9 mouse cellular contexts compared by ENCODE assay signal in the genomic region with DNA sequence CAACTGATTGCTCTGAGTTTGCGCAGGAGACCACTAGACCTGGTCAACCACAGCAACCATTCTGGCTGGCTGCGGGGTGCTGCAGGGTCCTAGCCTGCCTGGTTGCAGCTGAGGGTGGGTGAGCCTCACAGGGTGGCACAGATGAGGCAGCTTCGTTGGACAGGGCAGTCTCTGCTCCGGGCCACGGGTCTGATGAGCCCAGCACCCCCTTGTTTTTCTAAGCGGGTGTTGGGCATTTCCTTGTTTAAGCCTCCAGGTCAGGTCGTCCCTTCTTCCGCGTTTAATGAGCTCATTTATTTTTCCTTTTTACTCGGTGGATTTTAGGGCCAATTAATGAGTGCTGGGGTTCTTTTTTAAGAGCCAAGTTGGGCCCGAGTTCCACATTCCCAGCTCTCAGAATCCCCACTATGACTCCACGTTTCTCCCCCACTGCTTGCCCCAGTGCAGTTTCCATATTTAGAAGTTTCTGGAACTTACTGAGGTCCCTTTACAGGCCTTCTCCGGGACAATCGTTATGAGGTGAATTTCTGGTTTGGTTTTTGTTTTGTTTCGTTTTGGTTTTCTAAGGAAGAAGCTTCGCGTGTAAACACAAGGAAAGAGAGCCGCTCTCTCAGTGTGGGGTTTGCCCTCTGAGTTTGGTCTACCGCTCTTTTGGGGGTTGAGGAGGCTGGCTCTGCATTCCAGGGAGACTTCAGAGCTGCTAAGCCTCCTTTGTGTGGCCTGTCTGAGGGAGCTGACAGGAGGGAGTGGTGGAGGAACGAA. TPM values are rescaled to one million over a fixed set of nuclear protein-coding genes. Genes with fewer than 3 reads are reported as not detected.
DNase-seq lines count a peak whose midpoint lies in the region; ATAC-seq lines count a peak whose summit lies in the region.
"Had no signal": no experiment of that assay in that cellular context is flagged by ENCODE, and none has a peak within 500 bp of the region (broad histone marks: within the 10 kb centered on the region; RNA-seq: fewer than 3 reads in every experiment).

No protein-coding gene starts in this region.

- no peak overlapping the region for H3K9ac ChIP-seq in hindbrain, embryonic 16.5 days (ENCODE audit: low read depth, low read length)
- no peak overlapping the region for H3K9ac ChIP-seq in hindbrain, embryonic 14.5 days
- no peak overlapping the region for H3K9ac ChIP-seq in forebrain, embryonic 12.5 days

- H3K4me2 ChIP-seq in hindbrain, embryonic 16.5 days (ENCODE audit: low read length) = 0 out of 2 replicates have a peak overlapping the region, but pooled peaks have one; percentile 5
- no peak overlapping the region for H3K4me2 ChIP-seq in hindbrain, embryonic 14.5 days (replicated peaks)
- H3K4me2 ChIP-seq in forebrain, embryonic 12.5 days = no peak overlapping the region; the same call in 1 of the 2 replicates

- no peak for DNase-seq in hindbrain, embryonic 14.5 days (ENCODE audit: low spot score)
- peak; percentile 10 for DNase-seq in ovary, postnatal 36 days (ENCODE audit: low spot score)
- no peak for DNase-seq in ovary, postnatal 14 days (ENCODE audit: low spot score)
- DNase-seq in lung, postnatal 10 days = peak; percentile 10
- DNase-seq in T-cell, adult 2 months (ENCODE audit: low spot score) = no peak
- no peak for DNase-seq in cerebellum, postnatal 4 days (ENCODE audit: low spot score in 2 of 2)
- DNase-seq: thymus, postnatal 25 days had no signal

- no peaks in the 10 kb centered on the region for H3K36me3 ChIP-seq in hindbrain, embryonic 16.5 days (ENCODE audit: control insufficient read depth, insufficient read depth, low read length)
- no peaks in the 10 kb centered on the region for H3K36me3 ChIP-seq in hindbrain, embryonic 14.5 days (replicated peaks; ENCODE audit: control insufficient read depth, insufficient read depth)
- H3K36me3 ChIP-seq in forebrain, embryonic 12.5 days (replicated peaks) = no peaks in the 10 kb centered on the region

- no peaks in the 10 kb centered on the region; the same call in 1 of the 2 replicates for H3K27me3 ChIP-seq in hindbrain, embryonic 16.5 days (replicated peaks; ENCODE audit: control insufficient read depth, insufficient read depth, low read length)
- no peaks in the 10 kb centered on the region for H3K27me3 ChIP-seq in hindbrain, embryonic 14.5 days (ENCODE audit: control insufficient read depth, insufficient read depth, low read length)
- H3K27me3 ChIP-seq in forebrain, embryonic 12.5 days = peaks cover 4% of the 10 kb centered on the region; the same call in 1 of the 2 replicates

- peaks cover 2% of the 10 kb centered on the region; the same call in 1 of the 2 replicates for H3K4me1 ChIP-seq in hindbrain, embryonic 16.5 days (ENCODE audit: control insufficient read depth, insufficient read depth, low read depth, low read length)
- H3K4me1 ChIP-seq in hindbrain, embryonic 14.5 days (replicated peaks; ENCODE audit: control insufficient read depth, insufficient read depth, low read length) = no peaks in the 10 kb centered on the region; the same call in 1 of the 2 replicates
- peaks cover 16% of the 10 kb centered on the region for H3K4me1 ChIP-seq in forebrain, embryonic 12.5 days

- no peaks in the 10 kb centered on the region for H3K9me3 ChIP-seq in hindbrain, embryonic 16.5 days (ENCODE audit: control insufficient read depth, low read length)
- H3K9me3 ChIP-seq in hindbrain, embryonic 14.5 days (ENCODE audit: control insufficient read depth, low read length) = no peaks in the 10 kb centered on the region
- H3K9me3 ChIP-seq in forebrain, embryonic 12.5 days = no peaks in the 10 kb centered on the region

- ATAC-seq in hindbrain, embryonic 16.5 days = no peak
- ATAC-seq in hindbrain, embryonic 14.5 days (ENCODE audit: low FRiP score) = no peak
- peak; percentile 44; the same call in 1 of the 2 replicates for ATAC-seq in forebrain, embryonic 12.5 days (ENCODE audit: low FRiP score)

- 48% methylated on average over 20 of the region's 20 CpGs for WGBS in hindbrain, embryonic 16.5 days
- WGBS in hindbrain, embryonic 14.5 days = 51% methylated on average over 20 of the region's 20 CpGs
- 28% methylated on average over 20 of the region's 20 CpGs for WGBS in forebrain, embryonic 12.5 days

- H3K4me3 ChIP-seq in hindbrain, embryonic 16.5 days (ENCODE audit: low read length) = no peak overlapping the region
- H3K4me3 ChIP-seq in hindbrain, embryonic 14.5 days (replicated peaks; ENCODE audit: low read length) = no peak overlapping the region
- H3K4me3 ChIP-seq in forebrain, embryonic 12.5 days (replicated peaks) = no peak overlapping the region

- no peak overlapping the region for H3K27ac ChIP-seq in hindbrain, embryonic 16.5 days (ENCODE audit: low read depth, low read length)
- H3K27ac ChIP-seq in hindbrain, embryonic 14.5 days = no peak overlapping the region
- H3K27ac ChIP-seq in forebrain, embryonic 12.5 days = 0 out of 2 replicates have a peak overlapping the region, but pooled peaks have one; percentile 50

RNA-seq across cellular contexts. Expression of gene Mrpl19, which starts 24.5 kb away (rescaled TPM):
- 45.4 and 48.1 TPM in 2 replicates for polyA plus RNA-seq in hindbrain, embryonic 16.5 days (2015; fragmentation: Nextera tagmentation; extraction: Ambion mirVana)
- polyA plus RNA-seq in hindbrain, embryonic 14.5 days (2014; fragmentation: Nextera tagmentation; extraction: Ambion mirVana) = 41.7 and 41.8 TPM in 2 replicates
- polyA plus RNA-seq in forebrain, embryonic 12.5 days (2016; fragmentation: Nextera tagmentation; extraction: Ambion mirVana) = 50.2 and 50.3 TPM in 2 replicates

RNA-seq across cellular contexts. Expression of gene Eva1a, which starts 50.6 kb away (rescaled TPM):
- polyA plus RNA-seq in hindbrain, embryonic 16.5 days (2015; fragmentation: Nextera tagmentation; extraction: Ambion mirVana) = 1.3 TPM in 2 replicates
- polyA plus RNA-seq in hindbrain, embryonic 14.5 days (2014; fragmentation: Nextera tagmentation; extraction: Ambion mirVana) = 0.64 and 0.80 TPM in 2 replicates
- polyA plus RNA-seq in forebrain, embryonic 12.5 days (2016; fragmentation: Nextera tagmentation; extraction: Ambion mirVana) = 2.0 and 3.0 TPM in 2 replicates

Comparison
In these comparisons a context has a peak if more than half of its experiments do, and no peak if none do; other contexts are left out.
1. DNase-seq: peak in ovary, postnatal 36 days (single experiment) and lung, postnatal 10 days (single experiment); none in hindbrain, embryonic 14.5 days (single experiment), ovary, postnatal 14 days (single experiment), T-cell, adult 2 months (single experiment) and cerebellum, postnatal 4 days (0 of 2).